Mouse (Mus musculus): ENCODE data around the gene Lhx1. TPM values are rescaled to one million over a fixed set of nuclear protein-coding genes. Genes with fewer than 3 reads are reported as not detected.

Gene Lhx1
- total and polyA plus RNA-seq, 3 experiments, result 0.04 TPM; not detected in 2

DNA sequence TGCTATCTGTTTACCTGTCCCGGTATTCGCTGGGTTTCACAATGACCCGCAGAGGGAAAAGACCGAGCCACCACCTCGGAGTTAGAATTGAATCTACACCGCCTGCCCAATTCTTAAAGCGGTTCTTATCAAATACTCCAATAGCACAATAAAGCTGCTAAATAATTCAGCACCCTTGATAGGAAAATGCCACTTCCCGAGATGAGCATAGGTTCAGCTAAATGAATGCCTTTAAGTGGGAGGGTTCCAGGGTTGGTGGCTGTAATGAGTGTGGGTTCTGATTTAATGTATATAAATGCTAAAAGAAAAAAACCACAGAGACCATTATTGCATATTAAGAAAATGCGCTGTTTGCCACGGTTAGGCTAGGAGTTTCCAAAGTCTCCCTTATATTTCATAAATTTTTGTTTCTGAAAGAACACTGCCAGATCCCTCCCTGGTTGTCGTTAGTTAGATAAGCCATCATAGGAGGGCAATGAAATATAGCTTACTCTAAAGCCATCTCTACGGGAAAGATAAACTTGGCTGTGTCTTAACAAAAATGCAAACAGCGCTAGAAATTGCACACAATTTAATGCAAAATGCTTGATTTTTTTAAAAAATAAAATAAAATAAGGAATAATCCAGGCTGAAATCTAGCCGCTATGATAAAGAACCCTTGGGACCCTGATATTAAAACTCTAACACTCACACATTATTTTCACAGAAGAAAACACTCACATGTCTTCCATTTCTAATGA, 8.7 kb downstream of the Lhx1 start:
- dilution Hi-C loops (cut with MboI; ENCODE audit: extremely low pct_ligation_motif_present, extremely low pct_unique_long_range_greater_than_20kb, low sequenced_read_pairs), result no loop called here
- H3K4me3 ChIP-seq (replicated peaks in 1 of 3; ENCODE audit: low read depth in 2 of 3, low read length in 2 of 3, poor library complexity in 1 of 3), result no peak overlapping the region
- no peak for DNase-seq (ENCODE audit: extremely low read depth)
- TF ChIP-seq ELF1 (IDR thresholded peaks at IDR 0.05; ENCODE audit: low read depth, low read length) (no peak), UBTF (IDR thresholded peaks at IDR 0.05; ENCODE audit: low read depth, low read length) (no peak), NRF1 (IDR thresholded peaks at IDR 0.05; ENCODE audit: low read depth, low read length) (no peak), ZNF384 (IDR thresholded peaks at IDR 0.05; ENCODE audit: low read depth, low read length) (no peak), POLR2AphosphoS2 (IDR thresholded peaks at IDR 0.05; ENCODE audit: low read depth, low read length) (no peak), BHLHE40 (IDR thresholded peaks at IDR 0.05; ENCODE audit: low read depth, low read length) (no peak), HCFC1 (IDR thresholded peaks at IDR 0.05; ENCODE audit: low read depth, low read length) (no peak), USF1 (IDR thresholded peaks at IDR 0.05; ENCODE audit: low read depth, low read length) (no peak), ZMIZ1 (IDR thresholded peaks at IDR 0.05; ENCODE audit: low read depth, low read length) (no peak), MAFK (IDR thresholded peaks at IDR 0.05; ENCODE audit: insufficient replicate concordance, low read length) (no peak), ZC3H11A (IDR thresholded peaks at IDR 0.05; ENCODE audit: low read depth, low read length) (no peak), RAD21 (IDR thresholded peaks at IDR 0.05; ENCODE audit: low read depth, low read length) (no peak), EP300 (IDR thresholded peaks at IDR 0.05; ENCODE audit: low read length) (no peak)
- H3K36me3 ChIP-seq (replicated peaks in 1 of 2; ENCODE audit: control insufficient read depth in 1 of 2, insufficient read depth in 1 of 2, low read length in 1 of 2), result peaks cover 0 to 4% of the 10 kb centered on the region in 2 experiments
- H3K4me2 ChIP-seq (ENCODE audit: insufficient read depth, low read depth, poor library complexity, severe bottlenecking), result no peak overlapping the region
- peaks cover 2% of the 10 kb centered on the region for H3K9me3 ChIP-seq (replicated peaks; ENCODE audit: low read length)
- H3K9ac ChIP-seq (ENCODE audit: insufficient read depth, low read depth), result no peak overlapping the region
- H3K79me2 ChIP-seq (replicated peaks; ENCODE audit: control insufficient read depth, extremely low read depth, insufficient read depth, poor library complexity, severe bottlenecking), result peaks cover 14% of the 10 kb centered on the region
- in situ Hi-C loops (cut with MboI; ENCODE audit: low pct_ligation_motif_present, low pct_unique_long_range_greater_than_20kb, low sequenced_read_pairs), result loop anchor here (10.0 kb wide), 1 partner anchor 298 kb away; the partner anchor contains the start of gene Mrm1
- H3K4me1 ChIP-seq (ENCODE audit: control insufficient read depth in 1 of 2, insufficient read depth in 2 of 2), result peaks cover 2 to 10% of the 10 kb centered on the region in 2 experiments; a peak in 2 of 4 replicates
- H3K27ac ChIP-seq (ENCODE audit: insufficient read depth, low read depth), result no peak overlapping the region
- peaks cover 35% of the 10 kb centered on the region for H3K27me3 ChIP-seq (replicated peaks)

DNA sequence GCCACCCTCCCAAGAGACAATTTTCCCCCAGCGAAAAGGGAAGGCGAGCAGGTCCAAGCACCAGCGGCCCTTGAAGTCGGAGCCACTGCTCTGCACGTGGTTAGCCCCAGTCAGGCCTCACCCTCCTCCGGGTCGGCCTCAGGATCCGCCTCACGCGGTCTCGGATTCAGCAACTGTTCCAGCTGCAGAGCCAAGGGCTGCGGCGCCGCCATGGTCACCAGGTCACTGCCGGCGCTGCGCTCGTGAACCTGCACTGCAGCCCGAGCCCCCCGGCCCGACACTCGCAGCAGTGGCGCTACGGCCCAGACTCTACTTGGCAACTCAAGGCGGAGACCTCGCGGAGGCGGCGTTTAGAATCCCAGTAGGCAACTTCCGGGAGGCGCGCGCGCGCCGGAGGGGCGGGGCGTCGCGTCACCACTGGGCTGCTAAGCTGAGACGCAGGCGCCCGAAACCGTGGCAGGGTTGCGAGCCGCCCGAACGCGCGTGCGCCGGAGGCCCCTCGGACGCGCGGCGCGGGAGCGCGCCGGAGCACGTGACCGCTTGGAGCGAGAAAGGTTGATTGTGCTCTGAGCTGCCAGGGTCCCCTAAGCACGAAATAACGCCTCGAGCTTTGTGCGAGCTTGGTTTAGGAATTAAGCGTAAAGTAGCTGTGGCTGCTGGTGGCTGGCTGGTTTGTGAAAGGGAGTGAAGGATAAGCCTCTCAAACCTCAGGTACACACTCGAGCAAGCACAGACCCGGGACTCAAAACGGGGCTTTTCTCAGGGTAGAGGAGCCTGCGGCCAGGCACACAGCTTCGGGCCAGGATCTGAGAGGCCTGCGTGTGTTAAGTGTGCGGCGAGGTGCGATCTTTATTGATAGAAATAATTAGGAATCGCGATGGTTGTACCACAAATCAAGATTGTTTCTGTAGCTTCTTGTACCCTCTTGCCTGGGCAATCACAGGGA, 11.9 kb downstream of the Lhx1 start, which contains the start of gene Aatf:
Gene Aatf, minus strand, starts transcription at position 352 of the 946 bp plus-strand sequence.
- Histone ChIP-seq H3K9me3 (replicated peaks; ENCODE audit: low read length) (no peaks in the 10 kb centered on the region), H3K4me3 (replicated peaks in 1 of 3; ENCODE audit: low read depth in 2 of 3, low read length in 2 of 3, poor library complexity in 1 of 3) (peak within 1 kb of the TSS; percentile 81 to 99 (median 89)), H3K36me3 (replicated peaks in 1 of 2; ENCODE audit: control insufficient read depth in 1 of 2, insufficient read depth in 1 of 2, low read length in 1 of 2) (peaks cover 19 to 30% of the 10 kb centered on the region in 2 experiments), H3K27me3 (replicated peaks) (peaks cover 26% of the 10 kb centered on the region), H3K79me2 (replicated peaks; ENCODE audit: control insufficient read depth, extremely low read depth, insufficient read depth, poor library complexity, severe bottlenecking) (peaks cover 34% of the 10 kb centered on the region), H3K4me1 (ENCODE audit: control insufficient read depth in 1 of 2, insufficient read depth in 2 of 2) (peaks cover 2 to 31% of the 10 kb centered on the region in 2 experiments; a peak in 2 of 4 replicates), H3K4me2 (ENCODE audit: insufficient read depth, low read depth, poor library complexity, severe bottlenecking) (peak within 1 kb of the TSS; percentile 91), H3K9ac (ENCODE audit: insufficient read depth, low read depth) (peak within 1 kb of the TSS; percentile 81), H3K27ac (ENCODE audit: insufficient read depth, low read depth) (peak within 1 kb of the TSS; percentile 37)
- DNase-seq (ENCODE audit: extremely low read depth), result peak; percentile 98
- dilution Hi-C loops (cut with MboI; ENCODE audit: extremely low pct_ligation_motif_present, extremely low pct_unique_long_range_greater_than_20kb, low sequenced_read_pairs), result no loop called here
- in situ Hi-C loops (cut with MboI; ENCODE audit: low pct_ligation_motif_present, low pct_unique_long_range_greater_than_20kb, low sequenced_read_pairs), result loop anchor here (10.0 kb wide), 1 partner anchor 301 kb away; the partner anchor contains the start of gene Mrm1
- TF ChIP-seq SMC3 (IDR thresholded peaks at IDR 0.05; ENCODE audit: low read depth, low read length), result no peak
- TF ChIP-seq RCOR1 (conservative IDR thresholded peaks at IDR 0.05; ENCODE audit: low read depth, low read length), result peak; percentile 76; the same call in 1 of the 2 replicates
- TF ChIP-seq MAFK (IDR thresholded peaks at IDR 0.05; ENCODE audit: insufficient replicate concordance, low read length), result peak; percentile 46; the same call in 1 of the 2 replicates
- no peak for TF ChIP-seq ZKSCAN1 (IDR thresholded peaks at IDR 0.05; ENCODE audit: borderline replicate concordance, low read depth, low read length)
- TF ChIP-seq TCF12 (IDR thresholded peaks at IDR 0.05; ENCODE audit: low read depth, low read length), result peak; percentile 95
- TF ChIP-seq SIN3A (IDR thresholded peaks at IDR 0.05; ENCODE audit: low read length), result peak; percentile 95; the same call in 1 of the 2 replicates
- TF ChIP-seq CHD1 (IDR thresholded peaks at IDR 0.05; ENCODE audit: low read depth, low read length), result no peak; the same call in 1 of the 2 replicates
- TF ChIP-seq JUND (conservative IDR thresholded peaks at IDR 0.05; ENCODE audit: low read depth, low read length), result no peak
- TF ChIP-seq TBP (conservative IDR thresholded peaks at IDR 0.05; ENCODE audit: low read depth, low read length), result peak; percentile 81
- TF ChIP-seq CTCF (conservative IDR thresholded peaks at IDR 0.05 in 1 of 2, IDR thresholded peaks at IDR 0.05 in 1 of 2; ENCODE audit: low read depth in 2 of 2, low read length in 2 of 2), result no peak; a peak in 1 of 4 replicates
- TF ChIP-seq ZNF384 (IDR thresholded peaks at IDR 0.05; ENCODE audit: low read depth, low read length), result no peak
- peak; percentile 75; the same call in 1 of the 2 replicates for TF ChIP-seq MEF2A (IDR thresholded peaks at IDR 0.05; ENCODE audit: borderline replicate concordance, low read depth, low read length)
- TF ChIP-seq PAX5 (IDR thresholded peaks at IDR 0.05; ENCODE audit: low read length), result no peak
- peak; percentile 97 for TF ChIP-seq MAX (IDR thresholded peaks at IDR 0.05; ENCODE audit: low read length)
- TF ChIP-seq ETS1 (conservative IDR thresholded peaks at IDR 0.05; ENCODE audit: low read depth, low read length), result peak; percentile 23
- TF ChIP-seq CHD2 (IDR thresholded peaks at IDR 0.05; ENCODE audit: low read length), result peak; percentile 35; the same call in 1 of the 2 replicates
- TF ChIP-seq USF1 (IDR thresholded peaks at IDR 0.05; ENCODE audit: low read depth, low read length), result peak; percentile 97
- TF ChIP-seq HCFC1 (IDR thresholded peaks at IDR 0.05; ENCODE audit: low read depth, low read length), result peak; percentile 74
- TF ChIP-seq ZC3H11A (IDR thresholded peaks at IDR 0.05; ENCODE audit: low read depth, low read length), result no peak
- TF ChIP-seq NRF1 (IDR thresholded peaks at IDR 0.05; ENCODE audit: low read depth, low read length), result peak; percentile 96
- peak; percentile 99 for TF ChIP-seq BHLHE40 (IDR thresholded peaks at IDR 0.05; ENCODE audit: low read depth, low read length)

Measured in CH12.LX (cell line).